Mouse (Mus musculus): Measurements from ENCODE around the gene Tnpo1.

Tnpo1 gene

DNA sequence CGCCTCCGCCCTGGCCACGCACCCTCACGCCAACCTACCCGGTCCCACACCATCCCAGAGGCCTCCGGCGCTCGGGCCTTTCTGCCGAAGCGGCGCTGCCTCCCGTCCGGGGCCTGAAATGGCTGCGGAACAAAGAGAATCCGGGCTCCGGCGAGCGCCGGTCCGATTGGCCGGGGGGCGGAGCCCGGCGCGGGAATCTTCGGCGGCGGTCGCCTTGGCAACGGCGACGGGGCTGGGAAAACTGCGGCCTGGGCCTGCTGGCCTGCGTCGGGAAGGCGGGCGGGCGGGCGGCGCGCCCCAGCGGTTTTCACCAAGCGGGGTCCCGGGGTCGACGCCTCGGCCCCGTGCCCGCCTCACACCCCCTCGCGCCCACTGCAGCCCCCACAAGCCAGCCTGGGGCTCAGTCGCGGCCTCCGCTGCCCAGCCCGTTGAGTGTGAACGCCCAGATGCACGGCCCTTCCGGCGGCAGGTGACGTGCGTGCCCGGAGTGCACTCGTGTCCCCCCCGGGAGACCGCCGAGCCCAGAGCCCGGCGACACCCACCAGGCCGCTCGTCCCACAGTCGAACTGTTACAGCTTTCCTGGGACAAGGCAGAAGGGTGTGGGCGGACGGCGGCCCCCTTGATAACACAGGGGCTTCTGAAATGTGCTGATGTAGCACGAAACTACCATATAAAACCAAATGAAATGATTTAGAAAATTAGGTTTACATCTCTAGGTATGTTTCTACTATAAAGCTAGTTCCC lies at the start of gene Tnpo1:
Gene Tnpo1, minus strand, starts transcription at position 172 of the 745 bp plus-strand sequence.
- DNase-seq (ENCODE audit: extremely low read depth, low read depth, low spot score): no peak

DNA sequence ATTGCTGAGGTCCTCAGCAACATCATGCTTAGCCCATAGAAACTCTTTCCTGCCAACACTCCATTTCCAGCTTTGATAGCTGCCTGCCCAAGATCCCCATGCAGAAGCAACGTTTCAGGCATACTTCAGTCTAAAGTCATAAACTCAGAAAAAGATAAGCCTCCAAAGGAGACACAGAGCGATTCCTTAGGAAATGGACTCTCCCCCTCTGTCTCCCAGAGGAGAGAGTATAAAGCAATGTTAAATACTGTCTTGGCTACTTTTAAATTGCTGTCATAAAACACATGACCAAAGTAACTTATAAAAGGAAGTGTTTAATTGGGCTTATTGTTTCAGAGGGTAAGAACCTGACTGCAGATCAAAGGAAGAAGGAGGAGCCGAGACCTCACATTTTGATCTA lies 45.9 kb upstream of the Tnpo1 start:
- DNase-seq (ENCODE audit: extremely low read depth, low read depth, low spot score): no peak

DNA sequence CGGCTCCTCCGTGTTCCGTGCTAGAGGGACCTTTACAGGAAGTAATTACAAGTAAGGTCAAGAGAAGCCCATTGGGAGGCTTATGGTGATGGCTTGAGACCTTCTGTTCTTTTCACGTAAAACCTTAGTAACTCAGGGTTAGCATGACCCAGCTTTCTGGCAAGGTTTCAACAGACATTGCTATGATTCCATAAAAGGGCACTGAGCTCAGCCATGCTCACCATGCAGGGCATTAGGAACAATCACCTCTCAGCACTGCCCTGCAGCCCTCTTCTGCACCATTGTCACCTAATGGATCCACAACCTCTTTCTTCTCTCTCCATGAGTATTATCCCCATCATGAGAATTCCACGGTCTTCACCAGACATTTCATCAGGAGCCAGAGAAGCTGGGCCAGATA lies 45.5 kb upstream of the Tnpo1 start:
- DNase-seq (ENCODE audit: extremely low read depth, low read depth, low spot score): no peak

DNA sequence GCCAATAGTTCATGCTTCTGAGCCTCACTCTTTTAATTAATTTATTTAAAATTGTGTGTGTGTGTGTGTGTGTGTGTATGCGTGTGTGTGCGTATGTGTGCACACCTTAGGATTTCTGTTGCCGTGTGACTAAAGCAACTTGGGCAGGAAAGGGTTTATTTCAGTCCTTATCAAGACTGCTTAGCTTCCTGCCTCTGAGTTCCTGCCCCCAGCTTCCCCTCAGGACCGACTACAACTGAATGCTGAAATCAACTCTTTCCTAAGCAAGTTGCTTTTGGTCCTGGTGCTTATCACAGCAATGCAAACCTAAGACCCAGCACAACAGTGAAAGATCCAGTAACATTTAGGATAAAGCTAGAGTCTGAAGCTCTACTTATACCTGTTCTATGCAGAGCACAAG lies 42.3 kb upstream of the Tnpo1 start:
- no peak for DNase-seq (ENCODE audit: extremely low read depth, low read depth, low spot score)

DNA sequence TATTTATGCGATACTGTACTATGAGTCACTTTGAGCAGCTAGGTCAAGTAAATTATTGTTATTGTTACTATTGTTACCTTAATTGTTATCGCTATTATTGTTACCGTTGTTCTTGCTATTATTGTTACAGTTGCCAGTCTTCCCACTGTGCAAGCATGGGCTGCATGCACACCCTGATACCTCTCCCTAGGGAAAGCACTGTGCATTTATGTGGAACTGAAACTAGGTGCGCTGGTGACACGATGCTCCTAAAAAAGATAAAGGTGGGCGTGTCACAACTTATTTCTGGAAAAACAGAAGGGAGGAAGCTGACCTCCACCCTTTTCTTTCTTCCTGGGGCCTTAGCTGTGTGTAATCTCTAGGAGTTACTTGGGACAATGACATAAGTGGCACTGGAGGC lies 41.8 kb upstream of the Tnpo1 start:
- no peak for DNase-seq (ENCODE audit: extremely low read depth, low read depth, low spot score)

DNA sequence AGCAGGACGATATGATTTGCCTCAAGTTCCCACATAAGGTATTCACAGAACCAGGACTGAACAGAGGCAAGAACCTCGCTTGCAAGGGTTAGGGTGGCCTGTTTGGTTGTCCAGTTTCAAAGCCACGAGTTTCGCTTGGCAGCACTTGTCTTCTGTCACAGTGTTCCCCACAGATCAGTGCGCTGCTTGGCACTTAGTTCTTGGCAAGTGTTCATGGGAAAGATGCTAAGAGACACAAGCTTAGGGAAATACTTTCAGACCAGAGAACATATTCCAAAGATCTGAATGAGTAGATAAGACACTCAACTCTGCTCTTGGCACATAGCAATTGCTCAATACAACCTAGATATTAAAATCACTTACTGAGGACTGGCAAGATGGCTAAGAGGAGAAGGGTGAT lies 40.4 kb upstream of the Tnpo1 start:
- DNase-seq (ENCODE audit: extremely low read depth, low read depth, low spot score): peak; percentile 87

DNA sequence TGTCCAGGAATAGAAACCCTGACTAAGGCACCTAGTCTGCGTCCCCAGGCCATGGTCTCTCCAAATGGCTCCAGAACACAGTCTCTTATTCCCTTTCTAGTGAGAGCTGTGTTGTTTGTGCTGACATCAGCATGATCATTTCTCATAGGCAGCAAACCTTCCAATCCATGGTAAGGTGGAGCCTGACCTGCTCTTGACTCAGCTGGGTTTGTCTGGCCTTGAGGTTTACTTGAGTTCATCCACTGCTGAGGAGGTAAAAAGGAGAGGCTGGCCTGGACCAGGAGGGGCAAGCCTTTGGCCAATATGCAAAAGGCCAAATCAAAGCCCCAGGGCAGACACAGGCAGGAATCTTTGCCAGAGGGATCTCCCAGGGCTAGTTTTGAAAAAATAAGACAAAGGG lies 37.4 kb upstream of the Tnpo1 start:
- DNase-seq (ENCODE audit: extremely low read depth, low read depth, low spot score): no peak

DNA sequence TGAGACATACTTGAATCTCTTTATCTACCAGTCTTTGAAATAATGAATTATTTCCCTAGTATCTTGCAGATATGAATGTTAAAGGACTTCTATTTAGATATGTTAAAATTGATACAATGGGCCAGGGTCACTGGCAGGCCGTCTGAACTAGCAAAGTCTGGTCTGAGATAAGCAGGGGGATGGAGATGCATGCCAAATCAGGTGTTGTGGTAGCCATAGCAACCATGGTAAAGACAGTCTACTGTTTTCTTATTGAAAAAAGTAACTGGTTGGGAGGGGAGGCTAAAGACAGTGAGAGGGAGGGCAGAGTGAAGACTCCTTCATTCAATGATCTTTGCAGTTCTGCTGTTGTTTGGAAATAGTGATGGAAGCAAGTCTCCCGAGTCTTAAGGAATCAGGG lies 32.0 kb upstream of the Tnpo1 start:
- no peak for DNase-seq (ENCODE audit: extremely low read depth, low read depth, low spot score)

DNA sequence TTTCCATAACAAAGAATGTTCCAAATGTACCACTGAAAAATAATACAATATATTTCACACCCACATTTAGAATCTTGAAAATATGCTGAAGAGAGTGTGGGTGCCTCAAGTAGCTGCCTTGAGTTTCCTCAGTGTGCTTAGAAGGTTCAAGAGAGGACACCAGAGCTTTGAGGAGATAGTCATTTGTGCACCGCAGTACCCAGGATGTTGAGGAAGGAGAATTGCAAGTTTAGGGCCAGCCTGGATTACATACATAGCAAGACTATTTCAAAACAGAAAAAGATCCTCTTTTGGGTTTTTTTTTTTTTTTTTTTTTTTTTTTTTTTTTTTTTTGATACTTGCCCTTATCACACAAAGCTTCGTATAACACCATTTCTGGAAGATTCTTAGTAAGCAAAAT lies 30.0 kb upstream of the Tnpo1 start:
- no peak for DNase-seq (ENCODE audit: extremely low read depth, low read depth, low spot score)

DNA sequence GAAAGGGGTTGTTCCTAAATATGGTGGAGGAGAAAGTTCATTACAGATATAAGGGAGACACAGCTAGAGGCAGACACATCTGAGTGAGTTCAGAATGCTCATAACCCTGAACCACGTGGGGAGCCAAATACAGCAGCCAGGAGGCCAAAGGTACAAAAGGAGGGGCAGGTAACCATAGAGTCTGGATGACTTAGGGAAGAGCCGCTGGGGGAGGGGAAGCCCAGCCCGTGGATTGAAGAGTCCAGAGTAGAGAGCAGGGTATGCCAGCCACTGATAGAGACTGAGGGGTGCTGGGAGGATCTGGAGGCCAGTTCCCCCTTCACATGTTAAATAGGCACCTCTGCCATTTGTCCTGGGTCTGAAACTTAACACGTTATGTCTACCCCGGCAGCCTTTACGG lies 29.5 kb upstream of the Tnpo1 start:
- no peak for DNase-seq (ENCODE audit: extremely low read depth, low read depth, low spot score)

DNA sequence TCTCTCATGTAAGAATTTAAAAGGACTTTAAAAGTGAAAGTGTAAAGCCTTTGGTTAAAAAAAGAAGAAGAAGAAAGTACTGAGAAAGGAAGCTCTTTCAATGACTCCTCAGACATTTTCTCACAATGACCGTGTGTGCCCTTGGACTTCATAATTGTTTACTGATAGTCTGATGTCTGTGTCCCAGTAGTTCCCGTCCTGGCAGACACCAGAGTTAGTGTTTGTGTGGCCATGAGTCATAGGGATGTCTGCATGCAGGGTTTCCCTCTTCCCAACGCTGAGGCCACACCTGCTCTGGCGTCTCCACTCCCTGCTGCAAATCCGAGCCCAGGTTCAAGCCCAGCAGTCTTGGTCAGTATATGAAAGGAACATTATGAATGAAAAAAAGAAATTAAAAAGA lies 29.0 kb upstream of the Tnpo1 start:
- DNase-seq (ENCODE audit: extremely low read depth, low read depth, low spot score): no peak

DNA sequence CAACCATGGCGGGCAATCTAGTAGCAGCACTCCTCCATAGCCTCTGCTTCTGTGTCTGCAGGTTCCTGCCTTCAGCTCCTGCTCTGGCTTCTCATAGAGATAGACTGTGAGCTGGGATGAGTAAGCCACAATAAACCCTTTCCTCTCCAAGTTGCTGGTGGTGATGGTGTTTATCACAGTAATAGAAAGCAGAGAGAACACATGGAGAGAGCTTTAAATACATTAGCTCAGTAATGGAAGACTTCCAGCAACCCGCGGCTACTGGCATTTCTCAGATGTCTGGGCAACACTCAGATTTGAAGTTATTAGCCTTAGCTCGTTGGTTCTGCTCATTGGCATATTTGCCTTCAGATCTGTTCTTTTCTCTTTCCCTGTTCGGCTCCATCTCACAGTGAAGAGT lies 27.6 kb upstream of the Tnpo1 start:
- DNase-seq (ENCODE audit: extremely low read depth, low read depth, low spot score): no peak

DNA sequence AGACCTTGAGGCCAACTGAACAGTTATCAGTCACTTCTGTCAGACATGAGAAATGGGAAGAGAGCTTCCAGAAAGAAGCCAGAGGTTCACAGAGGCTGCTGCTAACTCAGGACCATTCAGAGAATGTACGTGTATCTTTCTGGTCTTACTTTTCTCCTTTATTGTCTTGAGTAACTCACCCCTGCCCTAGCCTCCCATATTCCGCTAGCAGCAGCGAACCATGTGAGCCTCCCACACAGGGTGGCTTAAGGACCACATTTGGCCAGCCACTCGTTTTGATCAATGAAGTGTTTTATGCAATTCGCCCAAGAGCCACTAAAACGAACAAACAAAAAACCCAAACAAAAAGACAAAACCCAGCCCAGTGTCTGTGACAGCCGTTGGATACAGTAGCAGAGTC lies 25.8 kb upstream of the Tnpo1 start:
- no peak for DNase-seq (ENCODE audit: extremely low read depth, low read depth, low spot score)

DNA sequence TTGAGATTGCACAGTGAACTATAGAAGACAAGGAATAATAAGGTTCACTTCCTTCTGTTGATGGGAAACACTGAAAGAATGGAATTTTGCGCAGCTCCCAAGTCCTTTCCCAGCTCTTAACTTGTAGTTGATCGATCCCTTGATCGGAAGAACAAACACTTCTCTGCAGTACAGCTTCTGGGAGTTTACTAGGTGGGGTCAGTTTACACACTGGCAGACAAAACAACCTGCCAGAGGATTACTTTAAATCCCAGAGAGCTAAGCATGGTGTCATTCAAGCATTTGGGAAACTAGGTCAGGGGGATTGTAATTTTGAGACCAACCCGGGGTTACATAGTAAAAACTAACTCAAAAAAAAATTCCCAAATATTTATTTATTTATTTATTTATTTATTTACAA lies 22.0 kb upstream of the Tnpo1 start:
- no peak for DNase-seq (ENCODE audit: extremely low read depth, low read depth, low spot score)

DNA sequence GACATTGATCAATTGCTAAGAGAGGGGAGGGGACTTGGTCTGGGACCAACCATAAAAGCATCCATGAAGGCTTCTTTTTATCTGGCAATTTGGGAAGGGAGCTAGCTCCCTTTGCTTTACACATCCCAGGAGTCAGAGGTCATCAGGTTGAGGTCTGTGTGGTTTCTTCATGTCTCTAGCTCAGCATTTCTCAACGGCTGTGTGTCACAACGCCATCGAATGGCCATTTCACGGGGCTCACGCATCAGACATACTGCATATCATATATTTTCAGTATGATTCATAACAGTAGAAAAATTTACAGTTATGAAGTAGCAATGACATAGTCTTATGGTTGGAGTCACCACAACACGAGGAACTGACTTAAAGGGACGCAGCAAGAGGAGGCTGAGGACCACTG lies 20.2 kb upstream of the Tnpo1 start:
- DNase-seq (ENCODE audit: extremely low read depth, low read depth, low spot score): no peak

DNA sequence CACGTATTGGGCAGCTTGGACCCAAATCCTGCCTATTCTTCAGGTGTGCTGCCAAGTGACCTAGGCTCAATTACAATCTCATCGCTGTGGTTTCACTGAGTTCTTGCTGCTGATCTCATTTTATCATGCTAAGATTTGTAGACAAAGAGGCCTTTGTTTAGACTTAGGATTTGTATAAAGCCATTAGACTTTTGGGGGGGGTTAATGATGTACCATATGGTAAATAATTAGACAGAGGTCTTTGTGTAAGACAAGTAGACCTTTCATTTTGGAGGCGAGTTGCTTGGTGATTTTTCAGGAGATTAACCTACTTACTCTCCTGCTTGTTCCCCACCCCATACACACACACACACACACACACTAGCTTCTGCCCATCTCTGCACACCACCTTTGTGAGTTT lies 19.7 kb upstream of the Tnpo1 start:
- no peak for DNase-seq (ENCODE audit: extremely low read depth, low read depth, low spot score)

DNA sequence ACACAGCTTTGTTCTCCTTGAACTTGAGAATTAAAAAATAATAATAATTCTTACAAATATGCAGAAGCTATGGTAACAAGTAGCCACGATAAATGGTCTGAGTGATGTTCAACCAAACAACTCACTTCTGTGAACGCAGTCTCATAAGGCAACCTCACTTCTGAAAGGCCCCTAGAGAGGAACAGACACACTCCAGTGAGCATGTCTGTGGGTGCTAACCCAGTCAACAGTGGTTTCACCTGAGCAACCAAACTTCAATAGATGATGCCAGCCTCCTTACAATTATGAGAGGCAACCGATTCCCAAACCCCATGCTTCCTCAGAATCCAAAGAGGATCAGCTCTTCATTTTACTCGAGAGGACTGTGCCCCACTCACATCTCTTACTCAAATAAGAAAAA lies 19.2 kb upstream of the Tnpo1 start:
- no peak for DNase-seq (ENCODE audit: extremely low read depth, low read depth, low spot score)

DNA sequence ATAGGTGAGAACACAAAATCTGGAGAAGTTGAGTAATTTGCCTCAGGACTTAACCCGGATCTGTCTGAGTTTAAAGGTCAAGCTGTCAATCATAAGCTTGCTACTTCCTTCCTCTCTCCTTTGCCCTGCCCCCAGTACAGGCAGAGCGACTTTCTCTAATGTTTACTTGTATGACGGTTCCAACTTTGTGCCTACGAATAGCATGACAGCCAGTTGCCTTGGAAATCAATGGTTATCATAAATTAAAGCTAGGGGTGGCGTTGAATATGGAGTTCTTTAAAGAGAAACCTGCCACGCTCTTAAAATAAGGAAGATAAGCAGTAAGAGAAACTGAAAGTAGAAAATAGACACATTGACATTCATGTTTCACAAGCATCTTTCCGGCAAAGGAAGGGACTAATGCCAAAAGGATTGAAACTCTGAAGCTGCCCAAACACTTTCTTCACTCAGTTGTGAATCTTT lies 18.5 kb upstream of the Tnpo1 start:
- DNase-seq (ENCODE audit: extremely low read depth, low read depth, low spot score): peak; percentile 71

DNA sequence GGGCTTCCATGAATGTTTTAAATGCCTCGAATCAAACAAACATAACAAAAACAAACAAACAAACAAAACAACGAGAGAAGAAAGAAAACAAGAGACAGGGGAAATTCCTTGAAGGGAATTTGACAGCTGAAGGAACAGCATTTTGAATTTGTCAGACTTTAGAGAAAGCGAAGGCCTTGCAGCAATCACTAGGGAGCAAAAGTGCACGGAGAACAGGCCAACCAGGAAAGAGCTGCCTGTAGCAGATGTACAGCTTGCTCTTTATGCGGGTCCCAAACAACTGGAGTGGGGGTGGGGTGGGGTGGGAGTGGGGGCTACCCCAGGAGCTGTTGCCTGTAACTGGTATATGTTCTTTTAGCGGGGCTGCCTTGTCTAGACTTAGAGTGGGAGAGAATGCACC lies 16.2 kb upstream of the Tnpo1 start:
- no peak for DNase-seq (ENCODE audit: extremely low read depth, low read depth, low spot score)

DNA sequence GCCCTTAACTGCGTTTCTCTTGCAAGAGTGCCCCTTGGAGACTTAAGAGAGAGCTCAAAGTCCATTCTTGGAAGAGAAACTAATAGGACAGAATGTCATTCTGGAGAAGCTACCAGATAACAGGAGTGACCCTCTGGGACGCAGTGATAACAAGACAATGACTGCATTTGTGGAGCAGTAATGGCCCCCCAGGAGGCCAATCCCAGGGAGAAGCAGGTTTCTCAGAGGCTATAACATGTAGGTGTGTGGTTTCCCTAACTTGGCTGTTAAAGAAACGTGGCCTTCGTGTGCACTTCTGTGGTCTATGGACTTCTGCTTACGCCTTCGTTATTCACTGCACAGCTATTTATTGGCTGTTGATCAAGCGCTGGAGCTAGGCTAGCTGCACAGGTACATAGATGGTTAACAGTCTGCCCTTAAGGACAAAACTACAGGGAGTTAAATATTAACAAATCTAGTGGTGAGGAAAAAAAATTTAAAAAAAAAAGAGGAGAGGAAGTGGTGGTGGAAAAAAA lies 15.7 kb upstream of the Tnpo1 start:
- DNase-seq (ENCODE audit: extremely low read depth, low read depth, low spot score): no peak

DNA sequence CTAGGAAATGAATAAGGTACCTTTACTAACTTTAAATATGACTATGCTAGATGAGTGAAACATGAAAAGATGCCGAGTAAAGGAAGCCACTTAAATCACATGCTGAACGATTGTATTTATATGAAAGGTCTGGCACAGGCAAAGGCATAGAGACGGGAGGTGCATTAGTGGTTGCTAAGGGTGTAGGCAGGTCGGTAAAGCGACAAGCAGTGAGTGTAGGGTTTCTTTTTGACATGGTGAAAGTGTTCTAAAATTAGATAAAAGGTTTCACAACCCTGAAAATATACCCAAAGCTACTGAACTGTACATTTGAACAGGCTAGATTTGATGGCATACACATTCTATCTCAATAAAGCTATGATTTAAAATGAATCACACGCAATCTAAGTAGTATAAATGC lies 10.9 kb upstream of the Tnpo1 start:
- no peak for DNase-seq (ENCODE audit: extremely low read depth, low read depth, low spot score)

DNA sequence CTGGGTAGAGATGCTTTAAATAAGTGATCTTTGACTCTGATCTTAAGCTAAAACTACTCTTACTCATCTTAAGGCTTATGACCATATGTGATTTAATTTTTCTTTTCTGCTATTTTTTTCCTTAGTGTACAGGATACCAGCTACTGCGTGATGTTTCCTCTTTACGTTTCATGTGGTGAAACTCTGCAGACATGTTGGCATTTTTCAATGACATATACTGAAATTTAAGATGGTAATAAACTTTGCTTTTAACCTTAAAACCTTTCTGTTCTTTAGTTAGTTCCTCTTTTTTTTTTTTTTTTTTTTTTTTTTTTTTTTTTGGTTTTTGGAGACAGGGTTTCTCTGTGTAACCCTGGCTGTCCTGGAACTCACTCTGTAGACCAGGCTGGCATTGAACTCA lies 2.7 kb upstream of the Tnpo1 start:
- DNase-seq (ENCODE audit: extremely low read depth, low read depth, low spot score): no peak

DNA sequence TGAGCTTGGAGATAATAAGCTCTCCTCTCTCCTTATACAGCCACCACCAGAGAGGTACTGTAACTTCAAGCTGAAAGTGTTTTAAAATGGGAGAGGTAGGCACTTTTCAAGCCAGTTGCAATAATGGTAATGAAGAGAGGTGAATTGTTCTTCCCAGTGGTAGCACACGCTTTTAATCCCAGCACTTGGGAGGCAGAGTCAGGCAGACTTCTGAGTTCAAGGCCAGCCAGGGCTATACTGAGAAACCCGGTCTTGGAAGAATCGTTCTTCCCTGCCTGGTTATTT lies 716 bp upstream of the Tnpo1 start:
- no peak for DNase-seq (ENCODE audit: extremely low read depth, low read depth, low spot score)
